Mouse (Mus musculus) right cerebral cortex, postnatal 25 days (tissue): ENCODE results near the gene Klhl33.
"Not testable (repeated sequence)": the region's sequence is repeated elsewhere in the genome, so short reads cannot be mapped to it uniquely, and the experiment has no call there.

ENCODE experiments used
- DNase-seq: peaks from one replicate; pipeline ENCODE4 v3.0.0; 2022

The Klhl33 gene

DNA sequence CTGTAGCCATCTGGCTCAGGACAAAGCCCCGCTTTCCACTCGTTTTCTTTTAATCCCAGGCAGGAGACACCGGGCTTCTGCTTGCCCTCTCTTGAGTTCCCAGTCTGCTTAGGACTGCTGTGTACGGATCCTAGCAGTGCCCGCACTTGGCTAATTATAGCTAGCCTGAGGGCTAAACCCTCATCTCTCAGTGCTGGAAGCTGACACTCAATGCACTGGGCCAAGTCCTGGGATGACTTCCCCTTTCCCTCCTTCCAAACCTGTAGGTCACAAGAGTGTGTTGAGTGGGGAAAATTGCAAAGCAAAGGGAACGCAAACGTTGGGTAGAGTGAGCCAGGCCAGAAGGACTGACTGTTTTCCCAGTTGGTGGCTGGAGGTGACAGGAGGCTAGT lies at the start of gene Klhl33:
Gene Klhl33 (minus strand): TSS at position 134 of the 392 bp plus-strand sequence.
- DNase-seq, result no peak

GRCm38 (mm10) chr14:50945526-50945925 lies 48.2 kb upstream of the Klhl33 start:
- not testable (repeated sequence) for DNase-seq

GRCm38 (mm10) chr14:50945081-50945480 lies 47.8 kb upstream of the Klhl33 start:
- DNase-seq, result not testable (repeated sequence)

GRCm38 (mm10) chr14:50944668-50945033 lies 47.3 kb upstream of the Klhl33 start:
- not testable (repeated sequence) for DNase-seq

DNA sequence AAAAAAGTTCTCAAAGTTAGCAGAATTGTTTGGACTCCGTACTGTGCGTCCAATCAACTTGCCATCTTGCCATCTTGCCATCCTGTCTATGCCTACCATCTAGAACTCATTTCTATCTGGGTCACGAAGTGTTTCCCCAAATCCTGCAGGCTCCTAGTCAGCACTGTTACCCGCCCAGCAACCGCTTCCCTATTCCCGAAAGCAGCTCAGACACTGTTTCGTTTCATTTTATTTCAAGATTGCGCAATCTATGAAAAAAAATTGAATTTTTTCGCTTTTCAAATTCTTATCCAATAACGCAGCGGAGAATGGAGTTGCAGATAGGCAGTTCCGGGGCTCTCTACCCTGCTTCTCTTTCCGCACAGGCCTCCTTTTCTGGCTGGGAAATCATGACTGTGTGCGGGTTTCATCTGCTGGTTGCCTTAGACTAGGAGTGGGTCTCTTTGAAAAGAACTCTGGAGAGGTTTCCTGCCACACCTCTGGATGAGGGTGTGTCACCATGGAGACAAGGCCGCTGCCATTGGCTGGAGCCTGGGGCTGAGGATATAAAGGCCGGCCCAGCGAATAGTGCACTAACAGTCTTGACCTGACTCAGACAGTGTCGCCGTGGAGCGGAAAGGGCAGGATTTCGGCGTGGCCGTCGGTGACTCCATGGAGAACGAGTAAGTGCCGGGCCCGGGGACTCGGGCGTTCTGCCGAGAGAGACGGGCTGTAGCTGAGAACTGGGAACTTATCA lies 46.8 kb upstream of the Klhl33 start, which contains the start of gene Gm49342:
Gene Gm49342 (plus strand): TSS at position 586 of the 736 bp plus-strand sequence.
- DNase-seq, result peak; percentile 84

DNA sequence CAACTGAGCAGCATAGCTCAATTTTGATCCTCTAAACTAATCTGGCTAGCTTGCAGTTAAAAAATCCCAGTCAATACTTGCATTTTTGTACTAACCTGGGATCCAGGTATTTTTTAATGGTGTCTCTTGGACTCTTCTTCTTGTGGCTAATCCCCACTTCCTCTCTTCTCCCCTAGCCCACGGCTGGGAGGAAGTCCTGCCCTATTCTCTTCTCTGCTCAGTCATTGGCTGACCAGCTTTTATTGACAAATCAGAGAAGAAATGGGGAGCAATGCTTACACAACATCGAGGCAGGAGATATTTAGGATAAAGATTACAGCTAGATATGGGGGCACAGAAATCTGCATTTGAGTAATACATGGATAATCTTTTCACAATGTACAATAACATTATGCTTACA lies 41.6 kb upstream of the Klhl33 start:
- DNase-seq, result no peak

DNA sequence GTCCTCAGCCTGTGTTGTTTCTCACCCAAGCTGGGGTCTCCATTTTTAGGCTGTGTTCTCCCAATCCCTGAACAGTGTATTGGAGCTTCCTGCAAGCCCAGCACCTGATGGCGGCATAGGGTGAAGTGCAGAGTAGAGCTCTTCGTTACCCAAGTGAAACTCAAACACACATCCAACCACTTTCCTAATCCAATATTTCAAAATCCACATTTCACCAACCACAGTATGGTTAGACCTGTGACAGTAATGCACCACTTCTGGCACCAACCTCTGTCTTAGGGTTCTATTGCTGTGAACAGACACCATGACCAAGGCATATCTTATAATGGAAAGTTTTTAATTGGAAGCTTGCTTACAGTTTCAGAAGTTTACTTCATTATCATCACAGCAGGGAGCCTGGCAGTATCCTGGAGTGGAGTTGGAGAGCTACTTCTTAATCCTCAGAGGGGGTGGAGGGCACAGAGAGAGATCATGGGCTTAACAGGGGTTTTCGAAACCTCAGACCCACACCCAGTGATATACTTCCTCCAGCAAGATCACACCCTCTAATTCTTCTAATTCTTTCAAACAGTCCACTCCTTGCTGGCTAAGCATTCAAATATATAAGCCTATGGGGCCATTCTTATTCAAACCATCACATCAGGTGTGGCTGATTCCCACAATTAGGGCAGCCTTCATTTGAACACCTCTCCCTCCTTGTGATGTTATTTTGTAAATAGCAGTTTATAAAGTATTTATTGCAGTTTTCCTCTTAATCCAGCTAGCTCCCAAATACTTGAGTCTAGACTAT lies 41.0 kb upstream of the Klhl33 start:
- no peak for DNase-seq

DNA sequence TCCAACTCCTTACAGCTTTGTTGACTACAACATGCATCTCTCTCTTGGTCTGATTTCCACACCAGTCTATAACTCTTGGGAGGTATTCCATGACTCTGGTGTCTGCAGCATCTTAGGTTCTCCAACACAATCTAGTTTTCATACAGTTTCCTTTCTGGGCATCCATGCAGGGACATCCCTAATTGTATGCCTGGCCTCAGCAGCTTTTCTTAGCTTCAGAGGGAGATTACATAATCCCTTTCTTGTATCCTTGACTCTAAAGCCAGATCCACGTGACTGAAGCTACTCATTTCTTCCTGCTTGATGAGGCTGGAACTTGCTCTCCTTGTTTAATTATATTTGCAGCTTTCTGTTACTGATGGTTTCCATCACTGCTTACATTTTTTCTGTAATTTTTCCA lies 39.3 kb upstream of the Klhl33 start:
- no peak for DNase-seq

GRCm38 (mm10) chr14:50931493-50932020 lies 34.2 kb upstream of the Klhl33 start:
- DNase-seq, result no peak

DNA sequence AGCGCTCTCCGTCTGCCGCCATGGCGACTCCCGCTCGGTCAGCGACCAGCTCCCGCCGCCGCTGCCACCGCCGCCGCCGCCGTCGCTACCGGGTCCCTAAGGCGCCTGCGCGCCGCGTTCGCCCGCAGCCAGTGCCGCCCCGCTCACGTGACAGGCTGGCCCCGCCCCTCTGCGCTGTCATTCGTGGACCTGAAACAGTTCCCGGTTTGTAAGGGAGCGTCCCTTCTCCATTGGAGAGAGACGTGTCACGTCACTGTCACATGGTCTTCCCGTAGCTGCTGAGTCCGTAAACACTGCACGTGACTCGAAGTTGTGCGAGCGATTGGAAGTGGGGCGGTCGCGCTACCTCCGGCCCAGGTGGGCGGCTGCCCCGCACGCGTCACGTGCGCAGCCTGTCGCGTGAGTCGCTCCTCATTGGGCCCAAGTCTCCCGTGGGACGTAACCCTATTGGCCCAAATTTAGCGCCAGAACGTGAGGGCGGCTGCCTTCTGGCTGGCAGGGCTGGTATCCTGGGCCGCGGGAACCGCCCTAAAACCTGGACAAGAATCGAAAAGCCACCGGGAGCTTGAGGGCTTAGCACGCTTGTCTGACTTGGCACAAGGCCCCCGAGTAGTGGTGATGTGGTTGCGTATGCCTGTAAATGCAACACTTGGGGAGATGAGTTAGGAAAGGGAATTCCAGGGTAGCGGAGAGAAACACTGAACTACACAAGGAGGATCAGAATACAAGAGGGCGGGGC lies 33.6 kb upstream of the Klhl33 start, which contains the start of the genes Pip4p1 and Pnp:
Gene Pip4p1 (minus strand): TSS at position 103 of the 739 bp plus-strand sequence.
Gene Pnp (plus strand): TSS at position 329 of the 739 bp plus-strand sequence.
- peak; percentile 99 for DNase-seq

- DNase-seq, result no peak
Observed at GRCm38 (mm10) chr14:50930377-50930753, 33.1 kb upstream of the Klhl33 start.

- DNase-seq, result no peak
Observed at GRCm38 (mm10) chr14:50929951-50930350, 32.6 kb upstream of the Klhl33 start.

GRCm38 (mm10) chr14:50927366-50927765 lies 30.1 kb upstream of the Klhl33 start:
- DNase-seq, result no peak

DNA sequence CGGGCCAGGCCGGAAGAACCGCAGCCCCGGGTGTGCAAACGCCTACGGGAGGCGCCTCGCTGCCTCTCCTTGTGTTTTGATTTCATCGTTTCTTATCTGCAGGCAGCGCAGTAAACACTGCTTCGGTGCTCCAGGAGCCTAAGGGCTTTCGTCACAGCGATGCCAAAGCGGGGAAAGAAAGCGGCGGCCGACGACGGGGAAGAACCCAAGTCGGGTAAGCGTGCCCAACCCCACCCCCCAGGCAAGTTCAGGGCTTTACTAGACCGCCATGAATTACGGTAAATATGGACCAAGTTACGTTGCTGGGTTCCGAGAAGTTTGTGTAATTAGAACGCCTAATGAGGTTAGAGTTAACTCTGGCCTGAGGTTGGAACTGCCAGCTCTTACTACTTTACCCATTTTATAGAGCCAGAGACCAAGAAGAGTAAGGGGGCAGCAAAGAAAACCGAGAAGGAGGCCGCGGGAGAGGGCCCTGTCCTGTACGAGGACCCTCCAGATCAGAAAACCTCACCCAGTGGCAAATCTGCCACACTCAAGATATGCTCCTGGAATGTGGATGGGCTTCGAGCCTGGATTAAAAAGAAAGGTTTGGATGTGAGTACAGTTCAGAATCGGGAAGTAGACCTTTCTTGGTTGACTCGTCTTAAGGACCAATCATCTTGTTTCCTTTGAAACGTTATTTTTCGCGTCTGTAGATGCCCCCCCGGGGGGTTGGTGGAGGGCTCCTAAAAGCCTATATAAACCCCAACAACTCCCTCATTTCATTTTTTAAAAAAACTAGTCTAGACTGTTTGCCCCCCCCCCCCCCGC lies 28.0 kb upstream of the Klhl33 start:
- no peak for DNase-seq

- peak; percentile 96 for DNase-seq
Observed at GRCm38 (mm10) chr14:50924281-50925064, 27.2 kb upstream of the Klhl33 start, which contains the start of the genes Osgep and Apex1. TSS of gene Osgep (minus strand) at chr14:50924893. TSS of gene Apex1 (plus strand) at chr14:50924968.

- not testable (repeated sequence) for DNase-seq
Observed at GRCm38 (mm10) chr14:50923437-50923836, 26.1 kb upstream of the Klhl33 start.

GRCm38 (mm10) chr14:50911356-50911755 lies 14.0 kb upstream of the Klhl33 start:
- no peak for DNase-seq

GRCm38 (mm10) chr14:50908126-50908525 lies 10.8 kb upstream of the Klhl33 start:
- DNase-seq, result no peak

GRCm38 (mm10) chr14:50905327-50905726 lies 8.0 kb upstream of the Klhl33 start:
- DNase-seq, result not testable (repeated sequence)

DNA sequence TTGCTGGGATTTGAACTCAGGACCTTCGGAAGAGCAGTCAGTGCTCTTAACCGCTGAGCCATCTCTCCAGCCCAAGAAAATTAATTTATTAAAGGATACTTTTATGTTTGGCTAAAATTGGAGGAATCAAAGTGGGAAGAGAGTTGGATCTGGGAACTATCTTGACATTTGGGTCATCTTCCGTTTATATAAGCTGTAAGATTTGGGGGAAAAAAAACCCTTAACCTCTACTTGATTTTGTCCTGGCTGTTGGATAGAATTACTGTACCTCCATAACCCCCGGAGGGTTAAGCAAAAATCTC lies 7.5 kb upstream of the Klhl33 start:
- DNase-seq, result no peak
